Mouse (Mus musculus): ENCODE results near the gene Akap12. TPM values are rescaled to one million over a fixed set of nuclear protein-coding genes. Genes with fewer than 3 reads are reported as not detected.

Akap12 gene
- polyA plus RNA-seq, 1 experiment from 2014 or later, result 58.9 TPM

DNA sequence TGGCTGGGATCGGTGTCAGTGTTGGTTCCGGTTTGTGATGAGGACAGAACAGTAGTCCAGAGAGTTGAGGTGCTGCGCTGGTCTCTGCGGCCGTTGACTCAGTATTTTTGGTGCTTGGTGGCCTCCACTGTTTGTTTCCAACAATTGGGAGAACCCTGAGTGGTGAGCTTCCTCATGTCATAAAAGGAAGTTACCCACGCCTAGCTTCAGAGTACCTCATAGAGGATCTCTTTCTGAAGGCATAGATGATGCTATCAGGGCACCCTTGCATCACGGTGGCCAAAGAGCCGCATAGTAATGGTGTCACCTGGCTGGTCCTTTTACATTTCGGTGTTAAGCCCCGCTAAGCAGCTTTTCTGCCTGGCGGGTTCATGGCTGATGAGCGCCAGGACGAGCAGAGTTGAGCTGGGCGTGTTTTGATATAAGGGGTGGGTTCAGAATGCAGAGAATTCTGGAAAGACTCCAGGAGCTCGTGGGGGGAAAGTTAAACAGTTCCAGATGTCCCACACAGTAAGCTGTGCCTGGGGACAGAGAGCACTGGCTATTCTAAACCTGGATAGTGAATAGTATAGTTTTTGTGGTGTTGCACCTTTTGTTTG is 72.8 kb downstream of the Akap12 start:
- H3K27me3 ChIP-seq (ENCODE audit: insufficient read depth, low read length), result no peaks in the 10 kb centered on the region
- no peak overlapping the region for H3K9ac ChIP-seq
- H3K4me1 ChIP-seq (ENCODE audit: insufficient read depth), result peaks cover 5% of the 10 kb centered on the region
- WGBS, result 27% methylated on average over 15 of the region's 15 CpGs
- DNase-seq, result peak; percentile 95
- H3K27ac ChIP-seq (ENCODE audit: low read depth), result peak overlapping the region; percentile 64
- TF ChIP-seq CTCF (IDR thresholded peaks at IDR 0.05; ENCODE audit: low read depth), result no peak
- ATAC-seq (ENCODE audit: insufficient read depth), result peak; percentile 75
- H3K9me3 ChIP-seq (ENCODE audit: low read depth, low read length), result no peaks in the 10 kb centered on the region
- H3K36me3 ChIP-seq (ENCODE audit: insufficient read depth), result no peaks in the 10 kb centered on the region
- H3K4me2 ChIP-seq, result peak overlapping the region; percentile 54
- H3K4me3 ChIP-seq (ENCODE audit: low read depth, low read length), result peak overlapping the region; percentile 22

DNA sequence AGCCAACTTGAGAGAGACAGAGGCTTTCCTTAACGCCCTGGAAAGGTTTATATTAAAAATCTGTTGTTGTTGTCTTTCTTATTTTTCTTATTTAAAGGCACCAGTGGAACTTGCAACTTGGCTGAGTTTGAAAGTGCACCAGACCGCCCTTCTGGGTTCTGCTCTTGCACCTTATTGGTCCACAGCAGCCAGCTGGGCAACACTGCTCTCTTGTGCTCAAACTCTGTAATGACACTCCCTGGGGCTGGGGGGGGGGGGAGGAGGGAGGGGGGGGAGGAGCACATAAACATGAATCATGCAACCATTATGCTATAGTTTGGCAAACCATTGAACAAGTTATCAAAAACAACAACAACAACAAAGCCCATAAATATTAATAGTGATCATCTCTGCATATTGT is 75.2 kb downstream of the Akap12 start:
- ATAC-seq (ENCODE audit: insufficient read depth) (0 out of 2 replicates have a peak, but pooled peaks have one; percentile 35), DNase-seq (peak; percentile 80)
- Histone ChIP-seq H3K27me3 (ENCODE audit: insufficient read depth, low read length) (no peaks in the 10 kb centered on the region), H3K4me2 (no peak overlapping the region), H3K9ac (no peak overlapping the region), H3K4me3 (ENCODE audit: low read depth, low read length) (no peak overlapping the region), H3K4me1 (ENCODE audit: insufficient read depth) (peaks cover 5% of the 10 kb centered on the region; the same call in 1 of the 2 replicates), H3K27ac (ENCODE audit: low read depth) (no peak overlapping the region), H3K36me3 (ENCODE audit: insufficient read depth) (no peaks in the 10 kb centered on the region), H3K9me3 (ENCODE audit: low read depth, low read length) (no peaks in the 10 kb centered on the region)
- 8% methylated on average over 2 of the region's 2 CpGs for WGBS
- peak; percentile 62 for TF ChIP-seq CTCF (IDR thresholded peaks at IDR 0.05; ENCODE audit: low read depth)

DNA sequence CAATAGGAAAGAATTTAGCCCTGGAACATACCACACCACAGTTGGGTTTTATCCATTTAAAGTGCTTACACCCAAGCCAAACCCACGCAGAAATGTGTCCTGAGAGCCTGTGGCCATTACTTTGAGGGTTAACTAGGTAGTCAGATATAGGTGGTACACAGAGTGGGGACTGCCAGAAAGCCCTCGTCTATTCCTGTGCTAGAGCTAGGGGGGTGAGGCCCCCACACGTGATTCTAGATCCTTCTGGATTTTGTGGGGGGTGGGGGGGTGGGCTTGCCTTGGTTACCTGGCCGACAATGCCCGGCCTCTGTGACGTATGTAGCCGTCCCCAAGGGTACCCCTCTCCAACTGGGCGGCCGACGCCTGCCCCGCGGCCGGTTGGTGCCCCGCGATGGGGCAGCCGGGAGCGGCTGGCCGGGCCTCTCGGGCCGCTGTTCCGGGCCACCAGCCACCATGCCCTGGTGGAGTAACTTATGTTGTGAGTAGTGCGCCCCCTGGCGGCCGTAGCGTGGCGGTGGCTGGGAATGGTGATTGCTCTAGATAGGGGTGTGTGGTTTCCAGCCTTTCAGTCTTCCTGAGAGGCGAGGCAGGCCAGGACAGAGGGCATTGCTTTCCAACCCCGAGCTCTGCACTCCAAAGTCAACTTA is 80.4 kb downstream of the Akap12 start:
- DNase-seq, result peak; percentile 95
- Histone ChIP-seq H3K4me1 (ENCODE audit: insufficient read depth) (no peaks in the 10 kb centered on the region), H3K9ac (peak overlapping the region; percentile 27), H3K27ac (ENCODE audit: low read depth) (no peak overlapping the region), H3K4me3 (ENCODE audit: low read depth, low read length) (peak overlapping the region; percentile 26), H3K36me3 (ENCODE audit: insufficient read depth) (no peaks in the 10 kb centered on the region), H3K9me3 (ENCODE audit: low read depth, low read length) (no peaks in the 10 kb centered on the region), H3K27me3 (ENCODE audit: insufficient read depth, low read length) (no peaks in the 10 kb centered on the region), H3K4me2 (peak overlapping the region; percentile 59)
- WGBS, result 7% methylated on average over 28 of the region's 28 CpGs
- TF ChIP-seq CTCF (IDR thresholded peaks at IDR 0.05; ENCODE audit: low read depth), result peak; percentile 87
- ATAC-seq (ENCODE audit: insufficient read depth), result peak; percentile 90

DNA sequence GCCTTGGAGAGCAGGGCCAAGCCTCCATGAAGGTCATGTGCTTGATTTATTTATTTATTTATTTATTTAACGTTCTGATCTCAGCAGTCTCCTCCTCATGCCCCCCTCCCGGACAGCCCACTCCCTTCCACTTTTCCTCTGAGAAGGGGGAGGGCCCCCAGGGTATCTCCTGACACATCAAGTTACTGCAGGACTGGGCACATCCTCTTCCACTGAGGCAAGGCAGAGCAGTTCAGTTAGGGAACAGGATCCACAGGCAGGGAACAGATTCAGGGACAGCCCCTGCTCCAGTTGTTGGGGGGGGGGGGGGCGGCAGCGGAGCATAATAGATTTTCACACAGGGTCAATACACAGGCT is 80.9 kb downstream of the Akap12 start:
- peak overlapping the region; percentile 27; the same call in 1 of the 2 replicates for H3K9ac ChIP-seq
- H3K9me3 ChIP-seq (ENCODE audit: low read depth, low read length), result no peaks in the 10 kb centered on the region
- DNase-seq (no peak), ATAC-seq (ENCODE audit: insufficient read depth) (no peak; the same call in 1 of the 2 replicates)
- peak overlapping the region; percentile 59 for H3K4me2 ChIP-seq
- H3K27me3 ChIP-seq (ENCODE audit: insufficient read depth, low read length), result no peaks in the 10 kb centered on the region
- TF ChIP-seq CTCF (IDR thresholded peaks at IDR 0.05; ENCODE audit: low read depth), result no peak
- H3K4me3 ChIP-seq (ENCODE audit: low read depth, low read length), result peak overlapping the region; percentile 26
- no peak overlapping the region for H3K27ac ChIP-seq (ENCODE audit: low read depth)
- H3K36me3 ChIP-seq (ENCODE audit: insufficient read depth), result no peaks in the 10 kb centered on the region
- H3K4me1 ChIP-seq (ENCODE audit: insufficient read depth), result no peaks in the 10 kb centered on the region
- WGBS, result 66% methylated on average over 4 of the region's 4 CpGs

DNA sequence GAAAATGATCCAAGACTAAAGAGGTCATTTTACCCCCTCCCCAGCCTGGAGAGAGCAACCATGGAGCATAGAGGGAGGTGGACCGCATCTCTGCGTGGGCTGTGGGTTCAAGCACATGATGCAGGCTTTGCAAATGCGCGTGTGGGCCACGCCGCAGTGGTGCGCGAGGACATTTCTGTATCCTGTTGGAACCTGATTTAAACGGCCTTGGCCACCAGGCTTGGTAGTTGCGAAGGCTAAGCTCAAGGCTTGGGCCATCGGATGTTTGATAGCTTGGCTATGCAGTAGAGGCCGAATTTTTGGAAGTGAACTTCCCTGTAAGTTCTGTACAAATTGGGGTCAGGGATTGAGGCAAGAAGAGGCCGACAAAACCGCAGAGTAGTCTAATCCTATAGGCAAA is 81.4 kb downstream of the Akap12 start:
- H3K4me2 ChIP-seq, result no peak overlapping the region
- no peaks in the 10 kb centered on the region for H3K9me3 ChIP-seq (ENCODE audit: low read depth, low read length)
- ATAC-seq (ENCODE audit: insufficient read depth), result no peak
- no peak for DNase-seq
- WGBS, result 95% methylated on average over 14 of the region's 14 CpGs
- H3K4me1 ChIP-seq (ENCODE audit: insufficient read depth), result no peaks in the 10 kb centered on the region
- H3K4me3 ChIP-seq (ENCODE audit: low read depth, low read length), result no peak overlapping the region
- TF ChIP-seq CTCF (IDR thresholded peaks at IDR 0.05; ENCODE audit: low read depth), result no peak
- H3K36me3 ChIP-seq (ENCODE audit: insufficient read depth), result no peaks in the 10 kb centered on the region
- no peak overlapping the region for H3K9ac ChIP-seq
- no peak overlapping the region for H3K27ac ChIP-seq (ENCODE audit: low read depth)
- no peaks in the 10 kb centered on the region for H3K27me3 ChIP-seq (ENCODE audit: insufficient read depth, low read length)

DNA sequence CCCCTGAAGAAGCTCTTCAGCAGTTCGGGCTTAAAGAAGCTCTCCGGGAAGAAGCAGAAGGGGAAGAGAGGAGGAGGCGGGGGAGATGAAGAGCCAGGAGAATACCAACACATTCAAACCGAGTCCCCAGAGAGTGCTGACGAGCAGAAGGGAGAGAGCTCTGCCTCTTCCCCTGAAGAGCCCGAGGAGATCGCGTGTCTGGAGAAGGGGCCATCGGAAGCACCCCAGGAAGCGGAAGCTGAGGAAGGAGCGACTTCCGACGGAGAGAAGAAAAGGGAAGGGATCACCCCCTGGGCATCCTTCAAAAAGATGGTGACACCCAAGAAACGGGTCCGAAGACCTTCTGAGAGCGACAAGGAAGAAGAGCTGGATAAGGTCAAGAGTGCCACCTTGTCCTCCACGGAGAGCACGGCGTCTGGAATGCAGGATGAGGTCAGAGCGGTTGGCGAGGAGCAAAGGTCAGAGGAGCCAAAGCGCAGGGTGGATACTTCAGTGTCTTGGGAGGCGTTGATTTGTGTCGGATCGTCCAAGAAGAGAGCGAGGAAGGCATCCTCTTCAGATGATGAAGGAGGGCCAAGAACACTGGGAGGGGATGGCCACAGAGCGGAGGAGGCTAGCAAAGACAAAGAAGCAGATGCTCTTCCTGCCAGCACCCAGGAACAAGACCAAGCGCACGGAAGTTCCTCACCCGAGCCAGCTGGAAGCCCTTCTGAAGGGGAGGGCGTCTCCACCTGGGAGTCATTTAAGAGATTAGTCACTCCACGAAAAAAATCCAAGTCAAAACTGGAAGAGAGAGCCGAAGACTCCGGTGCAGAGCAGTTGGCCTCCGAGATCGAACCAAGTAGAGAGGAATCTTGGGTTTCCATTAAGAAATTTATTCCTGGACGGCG is 88.4 kb downstream of the Akap12 start:
- ATAC-seq (ENCODE audit: insufficient read depth), result no peak
- 82% methylated on average over 38 of the region's 38 CpGs for WGBS
- H3K9me3 ChIP-seq (ENCODE audit: low read depth, low read length), result no peaks in the 10 kb centered on the region

More for the DNA sequence above, 88.4 kb downstream of the Akap12 start:
- no peak overlapping the region for H3K9ac ChIP-seq
- H3K4me2 ChIP-seq, result no peak overlapping the region
- H3K4me3 ChIP-seq (ENCODE audit: low read depth, low read length), result no peak overlapping the region
- H3K4me1 ChIP-seq (ENCODE audit: insufficient read depth), result no peaks in the 10 kb centered on the region
- no peak for DNase-seq
- peaks cover 58% of the 10 kb centered on the region for H3K36me3 ChIP-seq (ENCODE audit: insufficient read depth)
- no peak overlapping the region for H3K27ac ChIP-seq (ENCODE audit: low read depth)
- TF ChIP-seq CTCF (IDR thresholded peaks at IDR 0.05; ENCODE audit: low read depth), result no peak
- H3K27me3 ChIP-seq (ENCODE audit: insufficient read depth, low read length), result no peaks in the 10 kb centered on the region

Measured in lung, embryonic 14.5 days (tissue).